Mouse (Mus musculus) limb, embryonic 14.5 days (tissue): ENCODE data around the gene A330070K13Rik. TPM values are rescaled to one million over a fixed set of nuclear protein-coding genes. Genes with fewer than 3 reads are reported as not detected.

ENCODE experiments used
- ATAC-seq: fragments of 200-750 bp; cut with Nextera tagmentation; 2 replicates; pipeline ENCODE4 v1.8.0; 2017; ENCODE audit warnings: low read depth, moderate number of reproducible peaks, moderate TSS enrichment; ENCODE audit not compliant: low FRiP score
- DNase-seq: peaks from one replicate; pipeline ENCODE4 v3.0.0-alpha.2; 2015; ENCODE audit warnings: low spot score
- H3K27ac ChIP-seq: fragments of 300-500 bp; sonication (generic); replicated peaks from 2 replicates; pipeline ENCODE4 v1.5.1; 2014; ENCODE audit warnings: low read depth, mild to moderate bottlenecking, low read length, moderate library complexity, mixed read lengths
- H3K27me3 ChIP-seq: fragments of 300-500 bp; sonication (generic); 2 replicates; pipeline ENCODE4 v1.6.1; 2014; ENCODE audit warnings: low read length, mixed read lengths; ENCODE audit not compliant: control insufficient read depth, insufficient read depth
- H3K36me3 ChIP-seq: fragments of 300-500 bp; sonication (generic); 2 replicates; pipeline ENCODE4 v1.6.1; 2014; ENCODE audit warnings: mild to moderate bottlenecking, low read length, moderate library complexity, mixed read lengths; ENCODE audit not compliant: control insufficient read depth, insufficient read depth
- H3K4me1 ChIP-seq: fragments of 300-500 bp; sonication (generic); 2 replicates; pipeline ENCODE4 v1.6.1; 2014; ENCODE audit warnings: antibody characterized with exemption, low read length, mixed read lengths; ENCODE audit not compliant: control insufficient read depth, insufficient read depth
- H3K4me2 ChIP-seq: fragments of 300-500 bp; sonication (generic); replicated peaks from 2 replicates; pipeline ENCODE4 v1.6.1; 2014; ENCODE audit warnings: low read depth, mild to moderate bottlenecking, low read length, moderate library complexity; ENCODE audit not compliant: severe bottlenecking
- H3K4me3 ChIP-seq: fragments of 300-500 bp; sonication (generic); replicated peaks from 2 replicates; pipeline ENCODE4 v1.5.1; 2014; ENCODE audit warnings: low read length
- H3K9ac ChIP-seq: fragments of 300-500 bp; sonication (generic); 2 replicates; pipeline ENCODE4 v1.6.1; 2014; ENCODE audit warnings: mild to moderate bottlenecking, low read depth, low read length, moderate library complexity; ENCODE audit not compliant: severe bottlenecking
- H3K9me3 ChIP-seq: fragments of 300-500 bp; sonication (generic); 2 replicates; pipeline ENCODE4 v1.6.1; 2016; ENCODE audit warnings: low read length; ENCODE audit not compliant: control insufficient read depth
- POLR2A ChIP-seq: fragments of 200-500 bp; IDR thresholded peaks from 2 replicates; pipeline ENCODE4 v1.8.0; 2012; ENCODE audit warnings: inconsistent platforms, mild to moderate bottlenecking, moderate library complexity, borderline replicate concordance; ENCODE audit not compliant: insufficient read depth, insufficient read length; ENCODE audit errors: extremely low read depth
- WGBS: fragments of 180-500 bp; shearing (Covaris S2); extraction: QIAGEN DNeasy Blood & Tissue Kit; methylation state at CpG from one replicate; pipeline ENCODE4 v1.1.7; 2014; 5-methylcytosine and 5-hydroxymethylcytosine counted together
- polyA plus RNA-seq, 2 experiments: library from polyadenylated mRNA; depleted of rRNA in 1 of 2; stranded (reverse) in 1 of 2; unstranded in 1 of 2; fragments of >200 nt; fragmentation: Nextera tagmentation in 1 of 2; extraction: Ambion mirVana in 1 of 2; gene quantifications; 2 replicates each; pipeline versions ENCODE4 v1.2.1 to v1.2.3; 2012 to 2014

A330070K13Rik gene
- polyA plus RNA-seq (2012; rRNA removed) (not detected in 2 replicates), polyA plus RNA-seq (2014; fragmentation: Nextera tagmentation; extraction: Ambion mirVana) (0.52 TPM in 1 of 2 replicates, not detected in the other)

DNA sequence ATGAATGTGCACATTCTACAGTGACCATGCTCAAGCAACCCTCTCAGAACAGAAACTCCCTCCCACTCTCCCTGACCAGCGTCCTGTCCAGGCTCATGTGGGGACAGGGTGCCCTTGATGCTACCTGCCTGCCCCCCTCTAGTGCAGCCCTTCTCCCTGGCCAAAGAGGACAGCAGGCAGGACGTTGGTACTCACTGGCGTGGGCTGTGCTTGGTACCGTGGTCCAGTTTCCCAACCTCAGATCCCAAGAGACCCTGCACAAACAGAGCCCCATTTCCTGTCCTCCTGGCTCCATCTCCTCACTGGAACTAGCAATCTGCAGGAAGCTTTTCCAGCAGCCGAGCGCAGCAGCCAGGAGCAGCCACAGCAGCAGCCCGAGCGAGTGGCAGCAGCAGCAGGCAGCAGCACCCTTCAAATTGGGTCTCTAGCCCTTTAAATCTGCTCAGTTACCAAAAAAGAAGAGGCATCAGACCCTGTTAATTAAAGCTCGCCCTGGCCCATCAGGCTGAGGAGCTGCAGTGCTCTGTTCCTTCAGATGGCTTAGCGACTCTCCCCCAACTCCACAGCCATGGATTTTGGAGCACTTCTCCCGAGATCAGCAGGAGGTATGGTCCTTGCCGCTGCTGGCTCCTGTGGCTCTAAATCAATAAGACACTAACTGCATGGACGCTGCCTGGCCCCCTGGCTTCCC lies at the start of gene A330070K13Rik:
TSS of gene A330070K13Rik (minus strand) at position 410 of the 691 bp plus-strand sequence.
- 9% methylated on average over 13 of the region's 13 CpGs for WGBS
- no peaks in the 10 kb centered on the region for H3K27me3 ChIP-seq
- ATAC-seq (no peak), DNase-seq (no peak)
- no peak within 1 kb of the TSS for H3K27ac ChIP-seq
- H3K4me2 ChIP-seq = peak within 1 kb of the TSS; percentile 39
- H3K36me3 ChIP-seq = no peaks in the 10 kb centered on the region
- H3K4me3 ChIP-seq = peak within 1 kb of the TSS; percentile 14
- H3K9ac ChIP-seq = no peak within 1 kb of the TSS
- H3K4me1 ChIP-seq = no peaks in the 10 kb centered on the region; the same call in none of the 2 replicates
- no peaks in the 10 kb centered on the region for H3K9me3 ChIP-seq
- no peak for TF ChIP-seq POLR2A

DNA sequence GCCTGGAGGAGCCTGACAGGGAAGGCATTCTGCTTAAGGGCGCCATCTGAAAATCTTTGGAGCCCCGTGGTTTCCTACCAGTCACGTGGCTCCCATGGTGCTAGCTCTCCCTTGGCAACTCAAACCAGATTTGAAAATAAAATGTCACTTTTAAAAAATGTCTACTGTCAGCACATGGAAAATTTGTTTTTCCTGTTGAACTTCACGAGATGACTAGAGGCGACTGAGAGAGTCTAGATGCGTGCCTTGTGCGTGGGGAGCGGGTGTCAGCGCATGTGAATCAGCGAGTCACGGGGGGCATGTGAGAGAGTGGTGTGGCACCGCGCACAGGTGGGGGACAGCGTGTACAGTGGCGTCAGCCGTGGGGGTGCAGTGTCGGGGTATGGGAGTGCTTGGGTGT lies 27.1 kb upstream of the A330070K13Rik start:
- Histone ChIP-seq H3K27ac (no peak overlapping the region), H3K4me3 (no peak overlapping the region), H3K4me2 (no peak overlapping the region), H3K9me3 (no peaks in the 10 kb centered on the region), H3K4me1 (no peaks in the 10 kb centered on the region), H3K36me3 (no peaks in the 10 kb centered on the region), H3K9ac (no peak overlapping the region), H3K27me3 (no peaks in the 10 kb centered on the region)
- DNase-seq (no peak), ATAC-seq (no peak)
- TF ChIP-seq POLR2A = no peak
- 86% methylated on average over 17 of the region's 17 CpGs for WGBS

DNA sequence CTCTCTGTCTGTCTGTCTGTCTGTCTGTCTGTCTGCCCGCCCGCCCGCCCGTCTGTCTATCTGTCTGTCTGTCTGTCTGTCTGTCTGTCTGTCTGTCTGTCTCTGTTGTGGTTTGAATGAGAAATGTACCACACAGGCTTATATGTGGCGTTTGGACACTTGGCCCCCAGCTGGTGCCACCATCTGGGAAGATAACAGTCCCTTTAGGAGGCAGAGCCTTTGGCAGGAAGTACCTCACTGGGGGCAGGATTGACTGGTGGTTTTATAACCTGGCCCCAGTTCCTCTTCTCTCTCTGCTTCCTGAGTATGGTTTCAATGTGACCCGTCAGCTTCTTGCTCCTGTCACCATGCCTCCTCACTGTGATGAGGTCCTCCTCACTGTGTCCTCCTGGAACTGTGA lies 25.3 kb upstream of the A330070K13Rik start:
- Histone ChIP-seq H3K36me3 (no peaks in the 10 kb centered on the region), H3K4me2 (no peak overlapping the region), H3K4me1 (no peaks in the 10 kb centered on the region), H3K27ac (no peak overlapping the region), H3K9ac (no peak overlapping the region), H3K27me3 (no peaks in the 10 kb centered on the region), H3K4me3 (no peak overlapping the region), H3K9me3 (no peaks in the 10 kb centered on the region)
- DNase-seq (no peak), ATAC-seq (no peak)
- no peak for TF ChIP-seq POLR2A
- 89% methylated on average over 6 of the region's 6 CpGs for WGBS

DNA sequence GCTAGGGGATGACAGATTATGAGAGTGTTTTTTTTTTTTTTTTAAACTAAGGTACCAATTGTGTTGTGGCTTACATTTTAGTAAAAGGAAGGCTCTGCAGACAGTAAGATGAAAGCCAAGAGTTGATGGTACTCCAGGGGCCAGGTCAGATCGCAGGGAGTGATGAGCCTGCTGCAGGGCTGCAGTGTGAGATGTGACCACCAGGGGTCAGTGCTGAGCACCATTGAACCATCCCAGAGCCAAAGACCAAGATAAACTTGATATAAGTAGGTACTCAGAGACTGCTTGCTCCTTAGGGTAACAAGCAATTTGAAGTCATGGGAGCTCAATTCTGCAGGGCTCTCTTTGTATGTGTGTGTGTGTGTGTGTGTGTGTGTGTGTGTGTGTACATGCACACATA lies 20.8 kb upstream of the A330070K13Rik start:
- Histone ChIP-seq H3K27ac (no peak overlapping the region), H3K9ac (no peak overlapping the region), H3K27me3 (no peaks in the 10 kb centered on the region), H3K4me3 (no peak overlapping the region), H3K9me3 (no peaks in the 10 kb centered on the region), H3K36me3 (no peaks in the 10 kb centered on the region), H3K4me2 (no peak overlapping the region), H3K4me1 (no peaks in the 10 kb centered on the region)
- WGBS = 15% methylated on average over 1 of the region's 1 CpGs
- ATAC-seq (no peak), DNase-seq (peak; percentile 21)
- no peak for TF ChIP-seq POLR2A

GRCm38 (mm10) chr5:130400136-130400917 lies 15.9 kb upstream of the A330070K13Rik start:
- Histone ChIP-seq H3K36me3 (no peaks in the 10 kb centered on the region), H3K27me3 (no peaks in the 10 kb centered on the region), H3K4me2 (no peak overlapping the region), H3K4me3 (no peak overlapping the region), H3K9ac (no peak overlapping the region), H3K27ac (no peak overlapping the region), H3K9me3 (no peaks in the 10 kb centered on the region), H3K4me1 (no peaks in the 10 kb centered on the region)
- TF ChIP-seq POLR2A = no peak
- DNase-seq (no peak), ATAC-seq (no peak)
- WGBS = 89% methylated on average over 8 of the region's 8 CpGs
